Mouse (Mus musculus) CD8-positive naive resting alpha-beta T cell, adult 2 months (primary cell): Measurements from ENCODE around the gene Polr1e.
"Not testable (repeated sequence)": the region's sequence is repeated elsewhere in the genome, so short reads cannot be mapped to it uniquely, and the experiment has no call there.

Source experiments
- DNase-seq, 2 experiments: peaks; one replicate each; pipeline ENCODE4 v3.0.0; 2022; ENCODE audit warnings: low read depth in 2 of 2, low spot score in 2 of 2

Polr1e gene

GRCm38 (mm10) chr4:45018452-45018980 is at the start of gene Polr1e:
Gene Polr1e (plus strand): TSS chr4:45018583.
- peak; percentile 81 to 92 for DNase-seq

GRCm38 (mm10) chr4:44970056-44970455 is 48.3 kb upstream of the Polr1e start:
- no peak for DNase-seq

GRCm38 (mm10) chr4:44970612-44971110 is 47.7 kb upstream of the Polr1e start:
- DNase-seq = peak; percentile 36 to 54

GRCm38 (mm10) chr4:44973450-44973849 is 44.9 kb upstream of the Polr1e start:
- peak; percentile 89 to 93 for DNase-seq

GRCm38 (mm10) chr4:44973871-44974270 is 44.5 kb upstream of the Polr1e start:
- no peak for DNase-seq

- DNase-seq = no peak
These were observed 44.1 kb upstream of the Polr1e start for GRCm38 (mm10) chr4:44974331-44974730.

GRCm38 (mm10) chr4:44976026-44976615 is 42.3 kb upstream of the Polr1e start:
- DNase-seq = no peak

GRCm38 (mm10) chr4:44976921-44977710 is 41.3 kb upstream of the Polr1e start:
- no peak for DNase-seq

- no peak for DNase-seq
These were observed 40.2 kb upstream of the Polr1e start for GRCm38 (mm10) chr4:44978175-44978574.

GRCm38 (mm10) chr4:44979794-44980338 is 38.5 kb upstream of the Polr1e start:
- DNase-seq = no peak

GRCm38 (mm10) chr4:44981280-44981973 is 37.0 kb upstream of the Polr1e start, which contains the start of gene Grhpr:
Gene Grhpr (plus strand): TSS chr4:44981395.
- peak; percentile 66 to 76 for DNase-seq

- no peak for DNase-seq
These were observed 36.5 kb upstream of the Polr1e start for GRCm38 (mm10) chr4:44981974-44982287.

- DNase-seq = no peak
These were observed 35.8 kb upstream of the Polr1e start for GRCm38 (mm10) chr4:44982440-44983130.

GRCm38 (mm10) chr4:44983131-44983740 is 35.1 kb upstream of the Polr1e start:
- no peak for DNase-seq

GRCm38 (mm10) chr4:44990560-44990959 is 27.8 kb upstream of the Polr1e start:
- DNase-seq = no peak

GRCm38 (mm10) chr4:44992330-44992729 is 26.1 kb upstream of the Polr1e start:
- DNase-seq = not testable (repeated sequence)

GRCm38 (mm10) chr4:44993179-44993578 is 25.2 kb upstream of the Polr1e start:
- DNase-seq = not testable (repeated sequence)

- no peak for DNase-seq
These were observed 24.5 kb upstream of the Polr1e start for GRCm38 (mm10) chr4:44993847-44994246.

- DNase-seq = no peak
These were observed 23.6 kb upstream of the Polr1e start for GRCm38 (mm10) chr4:44994776-44995175.

GRCm38 (mm10) chr4:44998071-44998470 is 20.3 kb upstream of the Polr1e start:
- no peak for DNase-seq
